ENCODE assay signal across 20 mouse cellular contexts in genomic region chr10:49436301-49436700, GRCm38 (mm10).
DNase-seq lines count a peak whose midpoint lies in the region; ATAC-seq lines count a peak whose summit lies in the region.
"Had no signal": no experiment of that assay in that cellular context is flagged by ENCODE, and none has a peak within 500 bp of the region (broad histone marks: within the 10 kb centered on the region; RNA-seq: fewer than 3 reads in every experiment).

No protein-coding gene starts in this region.

- H3K4me3 ChIP-seq in midbrain, embryonic 15.5 days = no peak overlapping the region
- H3K4me3 ChIP-seq: heart, embryonic 12.5 days; limb, embryonic 10.5 days; neural tube, embryonic 13.5 days had no signal

- H3K9ac ChIP-seq in midbrain, embryonic 15.5 days = no peak overlapping the region
- H3K9ac ChIP-seq: heart, embryonic 12.5 days; hindbrain, embryonic 14.5 days; neural tube, embryonic 13.5 days had no signal

- no peaks in the 10 kb centered on the region for H3K36me3 ChIP-seq in midbrain, embryonic 15.5 days (replicated peaks)
- H3K36me3 ChIP-seq: G1E; heart, embryonic 12.5 days; limb, embryonic 10.5 days; neural tube, embryonic 13.5 days had no signal

- intact Hi-C loops in left cerebral cortex, postnatal 14 days (cut with DNase I) = no loop called here

- peak; percentile 90 for ATAC-seq in cerebellum, adult (ENCODE audit: insufficient number of reproducible peaks, low FRiP score, low TSS enrichment)
- no peak for ATAC-seq in midbrain, embryonic 15.5 days (replicated peaks)
- ATAC-seq: CD4-positive, CD25-positive, alpha-beta regulatory T cell, adult 4 months; intestine, embryonic 16.5 days had no signal

- DNase-seq in cerebellum, postnatal 4 days (ENCODE audit: low spot score in 2 of 2) = no peak
- peak; percentile 30 to 47 for DNase-seq in right cerebral cortex, adult 2 months (ENCODE audit: low spot score in 2 of 2)
- DNase-seq in right cerebral cortex, postnatal 14 days = no peak
- DNase-seq in left cerebral cortex, postnatal 14 days (ENCODE audit: low spot score in 2 of 2) = peak; percentile 7 to 8
- no peak for DNase-seq in adrenal gland, postnatal 4 days (ENCODE audit: low spot score in 2 of 2)
- no peak for DNase-seq in c-Kit-positive CD71-positive TER-119-positive erythroid progenitor cells, embryonic 14.5 days (ENCODE audit: low spot score)
- DNase-seq: adrenal gland, postnatal 36 days; kidney, postnatal 36 days; lung, adult 2 months; lung, postnatal 36 days had no signal

- H3K4me1 ChIP-seq in midbrain, embryonic 15.5 days = no peaks in the 10 kb centered on the region
- H3K4me1 ChIP-seq: heart, embryonic 12.5 days; limb, embryonic 10.5 days; neural tube, embryonic 13.5 days had no signal

- 76% methylated on average over 2 of the region's 2 CpGs for WGBS in midbrain, embryonic 15.5 days

- no peaks in the 10 kb centered on the region for H3K9me3 ChIP-seq in midbrain, embryonic 15.5 days
- H3K9me3 ChIP-seq: G1E; heart, embryonic 12.5 days; limb, embryonic 10.5 days; neural tube, embryonic 13.5 days had no signal

- H3K27ac ChIP-seq in midbrain, embryonic 15.5 days = no peak overlapping the region
- H3K27ac ChIP-seq: hindbrain, embryonic 14.5 days; limb, embryonic 10.5 days; neural tube, embryonic 13.5 days had no signal

- H3K4me2 ChIP-seq in midbrain, embryonic 15.5 days = no peak overlapping the region
- H3K4me2 ChIP-seq: heart, embryonic 12.5 days; hindbrain, embryonic 14.5 days; liver, embryonic 11.5 days; neural tube, embryonic 13.5 days had no signal

- H3K27me3 ChIP-seq in midbrain, embryonic 15.5 days (replicated peaks) = no peaks in the 10 kb centered on the region
- H3K27me3 ChIP-seq: heart, embryonic 12.5 days; neural tube, embryonic 13.5 days had no signal

Comparison
In these comparisons a context has a peak if more than half of its experiments do, and no peak if none do; other contexts are left out.
1. DNase-seq: peak in right cerebral cortex, adult 2 months (2 of 2) and left cerebral cortex, postnatal 14 days (2 of 2); none in cerebellum, postnatal 4 days (0 of 2), right cerebral cortex, postnatal 14 days (single experiment), adrenal gland, postnatal 4 days (0 of 2) and c-Kit-positive CD71-positive TER-119-positive erythroid progenitor cells, embryonic 14.5 days (single experiment).